Mouse (Mus musculus) gastrocnemius, postnatal 36 days (tissue): ENCODE data around the gene Gramd4. TPM values are rescaled to one million over a fixed set of nuclear protein-coding genes. Genes with fewer than 3 reads are reported as not detected.

Experiments
- DNase-seq, 2 experiments: peaks; one replicate each; pipeline ENCODE4 v3.0.0; 2022
- intact Hi-C: fragments of 180-260 bp; cut with DNase I; formaldehyde crosslinking; loops from one replicate; pipeline ENCODE4 v1.15.1; 2025
- long read RNA-seq, 2 experiments: library from polyadenylated mRNA; stranded (forward); transcript quantifications; one replicate each; pipeline ENCODE4 v2.0.0; 2021
- total RNA-seq, 2 experiments: library from RNA; stranded (reverse); gene quantifications; 2 replicates each; pipeline ENCODE4 v1.2.3; 2021

Gene Gramd4
- 1 to 10 TPM; 5.1 to 5.9 TPM for total RNA-seq
- long read RNA-seq, experiment 1, partial matches to known transcripts = 1 of 3 reads
- long read RNA-seq, experiment 1, other reads (novel, unspliced or antisense) = 2 of 3 reads
- long read RNA-seq, experiment 2, partial matches to known transcripts = 5 of 7 reads
- long read RNA-seq, experiment 2, other reads (novel, unspliced or antisense) = 2 of 7 reads

DNA sequence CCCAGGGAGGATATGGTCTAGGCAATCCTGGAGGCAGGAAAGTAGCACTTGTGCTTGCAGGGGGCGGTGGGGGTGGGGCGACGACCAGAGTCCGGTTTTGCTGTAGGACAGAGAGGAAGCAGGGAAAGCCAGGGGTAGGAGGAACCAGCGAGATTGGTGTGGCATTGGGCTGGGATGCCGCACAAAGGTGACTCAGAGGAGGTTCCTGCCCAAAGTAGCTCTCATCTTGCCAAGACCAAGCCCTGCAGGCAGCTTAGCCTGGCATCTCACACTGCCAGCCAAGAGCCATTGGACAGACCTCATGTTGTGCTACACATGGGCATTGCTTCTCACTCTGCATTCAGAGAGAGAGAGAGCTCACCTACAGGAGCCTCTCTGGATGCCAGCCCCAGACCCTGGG is at the start of gene Gramd4:
TSS of gene Gramd4 (plus strand) at position 283 of the 400 bp plus-strand sequence.
- DNase-seq = no peak
- intact Hi-C loops = no loop called here

DNA sequence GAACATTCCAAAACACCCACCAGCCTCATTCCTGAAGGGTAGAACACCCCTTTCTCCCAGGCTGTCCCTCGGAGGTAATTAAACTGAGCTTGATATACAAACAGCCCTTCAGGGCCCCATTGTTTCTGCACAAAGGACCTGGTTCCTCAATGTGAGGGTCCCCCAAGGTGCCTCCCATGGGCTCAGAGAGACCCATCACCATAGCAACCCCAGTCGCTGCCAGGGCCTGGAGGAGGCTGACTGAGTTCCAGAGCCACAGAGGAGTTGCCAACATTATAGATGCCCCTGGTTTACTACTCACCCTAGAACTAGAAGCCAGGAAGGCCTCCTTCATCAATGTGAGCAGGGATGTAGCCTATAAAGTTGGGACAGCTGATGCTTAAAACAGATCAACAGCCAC is 44.4 kb upstream of the Gramd4 start:
- no peak for DNase-seq
- intact Hi-C loops = no loop called here

DNA sequence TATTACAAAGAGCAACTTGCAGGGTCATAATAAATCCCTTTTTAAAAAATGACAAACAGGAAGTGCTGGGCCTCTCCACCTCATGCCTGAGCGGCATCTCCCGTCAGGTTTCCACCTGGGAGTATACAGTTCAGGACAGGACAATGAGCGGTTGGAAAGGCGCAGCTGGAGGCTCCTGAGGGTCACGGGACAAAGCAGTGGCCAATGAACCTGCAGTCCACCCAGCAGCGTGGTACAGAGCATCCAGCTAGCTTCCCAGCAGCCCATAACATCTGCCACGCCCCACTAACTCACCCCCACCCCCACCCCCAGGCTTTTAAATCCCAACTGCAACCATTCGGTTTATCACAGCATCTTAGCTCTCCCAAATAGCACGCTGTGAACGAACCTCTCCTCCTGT is 43.8 kb upstream of the Gramd4 start:
- DNase-seq = no peak
- intact Hi-C loops = no loop called here

DNA sequence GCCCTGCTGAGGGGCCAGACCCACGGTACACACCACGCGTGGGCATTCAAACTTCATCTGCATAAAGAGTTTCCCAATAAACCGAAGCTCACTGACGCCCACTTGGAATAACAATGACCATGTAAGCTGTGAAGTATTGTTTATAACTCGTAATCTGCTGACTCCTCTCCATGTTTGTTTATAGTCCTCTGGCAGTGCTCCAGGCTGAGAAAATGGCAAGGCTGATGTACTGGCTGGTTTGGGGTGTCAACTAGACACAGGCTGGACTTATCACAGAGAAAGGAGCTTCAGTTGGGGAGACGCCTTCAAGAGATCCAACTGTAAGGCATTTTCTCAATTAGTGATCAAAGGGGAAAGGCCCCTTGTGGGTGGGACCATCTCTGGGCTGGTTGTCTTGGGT is 42.5 kb upstream of the Gramd4 start:
- no peak for DNase-seq
- intact Hi-C loops = no loop called here

DNA sequence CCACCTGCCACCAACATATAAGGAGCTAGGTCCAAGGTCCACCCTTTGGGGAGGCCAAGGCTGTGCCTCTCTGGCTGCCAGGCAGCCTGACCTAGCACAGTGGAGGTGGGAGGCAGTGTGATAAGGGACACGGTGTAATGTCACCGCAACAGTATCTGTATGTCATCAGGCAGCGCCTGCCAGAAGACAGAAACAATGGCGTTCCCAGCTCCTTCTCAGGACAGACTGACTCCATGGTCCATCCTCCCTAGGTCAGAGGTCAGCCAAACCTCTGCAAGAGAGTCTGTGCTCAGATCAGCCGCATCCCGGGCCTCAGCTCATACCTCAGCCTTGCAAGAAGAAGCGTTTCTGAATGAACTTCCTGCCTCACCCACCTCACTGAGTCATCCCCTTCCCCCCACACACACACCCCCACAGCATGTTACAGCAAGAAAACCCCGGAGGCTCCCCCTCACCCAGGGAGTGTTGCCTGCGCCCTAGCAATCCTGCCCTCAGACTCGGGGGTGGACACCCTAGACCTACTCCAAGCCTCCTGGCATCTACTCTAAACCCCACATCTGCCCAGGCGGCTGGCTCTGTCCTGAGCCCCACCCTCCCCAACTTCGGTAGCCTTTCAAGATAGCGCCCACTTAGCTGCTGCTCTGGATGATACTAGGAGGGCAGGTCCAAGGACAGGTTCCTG is 41.5 kb upstream of the Gramd4 start:
- intact Hi-C loops = no loop called here
- no peak for DNase-seq

DNA sequence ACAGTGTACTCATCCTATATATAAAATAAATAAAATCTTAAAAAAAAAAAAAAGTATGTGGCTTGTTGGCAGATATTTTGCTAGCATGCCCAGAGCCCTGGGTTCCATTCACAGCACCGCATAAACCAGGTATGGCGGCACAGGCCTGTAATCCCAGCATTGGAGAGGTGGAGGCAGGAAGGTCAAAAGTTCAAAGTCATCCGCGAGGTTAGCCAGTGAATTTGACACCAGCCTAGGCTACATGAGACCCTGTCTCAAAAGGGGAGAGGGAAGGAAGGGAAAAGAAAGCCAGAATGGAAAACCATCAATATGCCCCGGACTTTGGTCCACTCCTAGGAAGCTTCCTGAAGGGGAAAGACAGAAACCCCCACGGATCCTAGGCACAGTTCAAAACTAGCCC is 40.2 kb upstream of the Gramd4 start:
- no peak for DNase-seq
- intact Hi-C loops = no loop called here

DNA sequence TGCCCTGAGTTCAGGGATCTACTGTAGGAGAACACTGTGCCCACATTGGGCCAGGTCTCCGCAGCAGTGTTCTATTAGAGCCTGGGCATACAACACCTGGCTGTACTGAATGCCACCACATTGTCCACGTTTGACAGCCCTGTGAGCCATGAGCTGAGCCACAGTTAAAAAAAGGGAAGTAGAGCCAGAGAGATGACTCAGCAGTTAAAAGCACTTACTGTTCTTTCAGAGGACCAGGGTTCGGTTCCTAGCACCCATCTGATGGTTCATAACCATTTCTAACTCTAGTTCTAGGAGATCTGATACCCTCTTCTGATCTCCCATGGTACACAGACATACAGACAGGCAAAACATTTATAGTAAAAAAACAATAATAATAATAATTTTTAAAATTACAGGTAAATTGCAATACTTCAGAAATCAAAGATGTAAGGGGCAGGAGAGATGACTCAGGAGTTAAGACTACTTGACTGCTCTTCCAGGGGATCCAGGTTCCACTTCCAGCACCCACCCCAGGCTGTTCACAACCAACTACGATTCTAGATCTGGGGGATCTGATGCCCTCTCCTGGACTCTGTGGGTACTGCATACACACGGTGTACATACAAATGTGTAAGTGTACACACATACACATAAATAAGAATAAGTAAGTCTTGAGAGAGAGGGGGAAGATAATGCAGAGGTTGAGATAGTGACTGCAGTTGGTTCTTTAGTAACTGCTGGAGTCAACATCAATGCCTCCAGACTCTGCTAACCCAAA is 38.6 kb upstream of the Gramd4 start:
- DNase-seq = no peak
- intact Hi-C loops = no loop called here

DNA sequence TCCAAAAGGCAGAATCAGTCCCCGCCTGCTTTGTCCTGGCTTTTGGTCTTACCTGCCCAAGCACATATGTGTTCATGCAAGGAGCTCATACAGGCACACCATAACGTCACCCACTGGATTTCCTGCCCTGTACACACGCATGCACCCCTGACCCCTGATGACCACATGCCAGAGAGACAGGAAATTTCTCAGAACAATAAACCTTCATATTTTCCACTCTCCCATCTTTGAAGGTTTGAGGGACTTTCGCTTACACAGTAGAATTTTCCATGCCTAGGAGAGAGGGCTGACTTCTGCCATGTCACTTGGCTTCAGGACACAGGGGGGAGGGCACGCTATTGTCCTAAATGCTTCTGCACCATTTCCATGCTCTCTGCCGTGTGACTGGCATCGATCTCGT is 37.5 kb upstream of the Gramd4 start:
- DNase-seq = no peak
- intact Hi-C loops = no loop called here

DNA sequence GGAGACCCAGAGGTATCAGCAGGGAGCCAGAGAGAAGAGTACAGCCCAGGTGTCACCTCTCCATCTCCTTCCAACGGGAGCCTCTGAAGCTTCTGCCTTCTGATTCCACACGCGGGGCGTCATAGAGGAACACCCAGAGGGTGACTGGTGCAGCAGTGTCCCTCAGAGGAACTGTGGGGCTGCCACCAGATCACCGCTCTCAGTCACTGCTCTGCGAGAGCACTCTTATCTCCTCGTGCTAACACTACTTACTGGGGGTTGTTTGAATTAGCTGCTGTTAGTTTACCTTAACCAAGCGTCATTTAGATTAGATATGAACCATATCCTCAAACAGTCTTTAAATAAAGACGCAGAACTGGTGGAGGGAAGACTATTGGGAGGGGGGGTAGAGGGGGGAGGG is 36.2 kb upstream of the Gramd4 start:
- intact Hi-C loops = no loop called here
- DNase-seq = no peak

DNA sequence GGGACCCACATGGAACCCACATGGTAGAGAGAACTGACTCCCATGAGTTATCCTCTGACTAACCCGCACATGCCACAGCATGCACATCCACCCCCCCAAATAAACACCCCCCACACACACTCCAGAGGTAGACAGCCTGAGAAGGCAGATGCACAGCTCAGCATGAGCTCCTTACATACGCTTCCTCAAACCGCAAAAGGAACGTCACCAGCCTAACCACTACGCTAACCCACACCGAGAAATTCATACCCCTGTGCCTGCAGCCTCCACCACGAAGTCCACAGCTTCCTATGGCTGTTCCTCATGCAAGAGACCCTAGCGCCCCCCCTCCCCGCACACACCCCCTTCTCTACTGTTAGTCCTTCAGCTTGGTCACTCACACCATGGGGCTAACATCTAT is 35.5 kb upstream of the Gramd4 start:
- intact Hi-C loops = no loop called here
- DNase-seq = no peak

DNA sequence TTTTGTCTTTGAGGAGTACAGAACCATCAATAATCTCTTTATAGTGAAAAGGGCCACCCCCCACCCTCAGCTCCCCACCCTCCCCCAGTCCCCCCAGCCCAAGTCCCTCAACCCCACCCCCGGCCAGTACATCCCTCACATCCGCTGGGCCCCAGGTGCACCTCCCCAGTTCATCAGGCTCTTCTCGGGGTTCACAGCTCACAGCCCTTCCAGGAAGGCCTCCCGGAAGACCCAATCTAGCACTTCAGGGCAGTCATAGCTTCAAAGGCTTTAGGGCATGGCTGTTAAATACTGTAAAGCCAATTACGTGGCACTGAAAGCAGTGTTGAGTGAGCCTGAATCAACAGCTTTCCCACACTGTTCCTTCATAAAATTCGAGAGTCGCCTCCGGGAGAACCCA is 29.6 kb upstream of the Gramd4 start:
- intact Hi-C loops = no loop called here
- DNase-seq = no peak

DNA sequence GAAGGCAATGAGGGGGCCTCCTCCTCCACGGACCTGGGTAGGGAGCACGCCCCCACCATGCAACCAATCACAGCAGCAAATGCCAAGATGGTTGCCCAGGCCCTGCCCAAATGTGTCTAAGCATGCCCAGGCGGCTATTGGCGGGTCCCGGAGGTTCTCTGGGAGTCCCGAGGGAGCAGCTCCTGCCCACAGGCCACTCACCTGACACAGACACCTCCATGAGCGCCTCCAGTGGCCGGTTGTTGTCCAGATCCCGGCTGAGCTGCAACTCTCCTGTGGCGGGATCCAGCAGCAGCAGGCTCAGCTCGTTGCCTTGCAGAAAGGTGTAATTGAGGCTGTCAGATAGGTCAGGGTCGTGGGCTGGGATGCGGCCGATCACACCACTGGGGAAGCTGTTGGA is 27.5 kb upstream of the Gramd4 start:
- intact Hi-C loops = no loop called here
- DNase-seq = no peak

DNA sequence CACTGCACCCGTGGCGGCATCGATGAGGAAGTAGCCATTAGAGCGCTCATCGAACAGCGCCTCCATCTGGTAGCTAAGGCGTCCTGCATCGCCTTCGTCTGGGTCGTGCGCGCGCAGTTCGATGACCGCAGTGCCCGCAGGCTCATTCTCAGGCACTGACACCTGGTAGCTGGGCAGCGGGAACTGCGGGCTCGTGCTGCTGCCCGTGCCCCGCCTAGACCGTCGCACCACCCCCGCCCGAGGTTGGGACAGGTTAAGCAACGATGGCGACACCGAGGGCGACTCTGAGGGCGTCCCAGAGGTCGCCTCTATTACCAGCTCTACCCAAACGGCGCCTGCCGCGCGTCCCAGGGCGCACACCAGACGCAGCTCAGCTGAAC is 24.7 kb upstream of the Gramd4 start:
- no peak for DNase-seq
- intact Hi-C loops = no loop called here

DNA sequence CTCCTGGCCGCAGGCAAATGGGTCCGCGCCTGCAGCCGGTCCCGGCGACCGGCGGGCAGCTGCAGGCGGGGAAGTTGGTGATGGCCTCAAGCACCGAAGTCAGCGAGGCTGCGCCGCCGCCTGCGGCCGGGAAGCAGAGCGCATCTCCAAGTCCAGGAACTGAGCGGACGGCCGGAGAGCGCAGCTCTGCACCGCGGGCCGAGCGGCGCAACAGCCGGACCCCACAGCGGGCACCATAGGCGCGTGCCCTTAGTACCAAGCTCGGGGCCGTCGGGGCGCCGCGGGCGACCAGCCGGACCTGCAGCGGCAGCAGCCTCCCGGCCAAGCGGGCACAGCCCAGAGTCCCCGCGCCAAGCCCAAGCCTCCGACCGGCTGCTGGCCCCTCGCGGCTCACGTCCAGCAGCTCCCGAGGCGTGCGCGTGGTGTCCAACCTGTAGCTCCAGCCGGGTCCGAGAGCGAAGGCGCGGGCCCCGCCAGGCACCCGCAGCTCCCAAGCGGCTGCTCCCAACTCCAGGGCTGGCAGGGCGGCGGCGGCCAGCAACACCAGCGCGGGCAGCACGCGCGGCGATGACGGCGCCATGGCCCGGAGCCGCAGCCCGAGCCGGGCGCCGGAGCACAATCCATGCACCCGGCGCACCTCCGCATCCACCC is 24.2 kb upstream of the Gramd4 start, which contains the start of gene Celsr1:
TSS of gene Celsr1 (minus strand) at position 587 of the 651 bp plus-strand sequence.
- intact Hi-C loops = no loop called here
- no peak for DNase-seq

DNA sequence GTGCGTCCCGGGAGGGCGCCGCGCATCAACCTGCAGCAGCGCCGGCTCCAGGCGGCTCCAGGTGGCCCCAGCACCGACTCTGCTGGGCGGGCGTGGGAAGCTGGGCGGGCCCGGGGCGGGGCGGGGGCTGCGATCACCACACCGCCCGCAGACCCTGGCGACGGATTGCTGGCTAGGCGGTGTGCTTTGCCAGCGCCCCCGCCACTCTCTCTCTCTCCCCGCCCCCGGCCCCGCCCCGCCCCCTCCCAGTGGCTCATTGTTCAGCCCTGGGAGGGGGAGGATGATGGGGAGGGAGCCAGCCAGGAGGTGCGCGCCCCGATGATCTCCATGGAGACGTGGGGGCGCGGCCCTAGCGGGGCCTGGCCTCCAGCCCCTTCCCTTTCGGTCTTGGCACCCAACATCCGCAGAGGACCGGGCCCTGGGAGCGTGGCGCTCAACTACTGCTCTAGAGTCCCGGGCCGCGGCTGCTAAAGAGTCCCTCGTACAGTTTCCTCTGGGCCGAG is 23.4 kb upstream of the Gramd4 start:
- intact Hi-C loops = no loop called here
- DNase-seq = no peak

DNA sequence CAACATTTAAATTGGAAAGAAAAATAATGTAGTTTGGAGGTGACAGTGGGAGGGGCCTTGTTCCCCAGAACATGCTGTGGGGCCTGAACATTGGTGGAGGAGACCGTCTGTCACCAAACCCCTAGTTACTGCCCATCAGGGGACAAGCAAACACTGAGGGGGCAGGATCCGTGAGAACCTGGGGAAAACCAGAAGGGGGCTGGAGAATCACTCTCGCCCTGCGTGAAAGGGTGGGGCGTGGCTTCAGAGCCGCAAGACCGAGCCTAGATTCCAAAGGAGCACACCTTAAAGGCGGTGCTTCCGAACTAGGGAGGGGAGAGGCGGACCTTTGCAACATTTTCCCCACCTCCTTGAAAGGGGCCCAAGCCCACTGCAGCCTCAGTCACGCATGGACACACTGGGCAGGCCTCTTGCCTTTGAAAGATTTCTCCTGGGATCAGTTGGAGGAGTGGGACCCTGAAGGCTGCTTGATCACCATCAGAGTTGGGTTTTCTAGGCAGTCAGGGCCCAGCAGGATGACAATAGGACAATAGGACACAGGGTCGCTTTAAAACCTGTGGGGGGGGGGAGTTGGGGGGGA is 22.6 kb upstream of the Gramd4 start:
- intact Hi-C loops = loop anchor here (5.0 kb wide), 1 partner anchor 318 kb away; no protein-coding TSS in a partner anchor
- DNase-seq = no peak

DNA sequence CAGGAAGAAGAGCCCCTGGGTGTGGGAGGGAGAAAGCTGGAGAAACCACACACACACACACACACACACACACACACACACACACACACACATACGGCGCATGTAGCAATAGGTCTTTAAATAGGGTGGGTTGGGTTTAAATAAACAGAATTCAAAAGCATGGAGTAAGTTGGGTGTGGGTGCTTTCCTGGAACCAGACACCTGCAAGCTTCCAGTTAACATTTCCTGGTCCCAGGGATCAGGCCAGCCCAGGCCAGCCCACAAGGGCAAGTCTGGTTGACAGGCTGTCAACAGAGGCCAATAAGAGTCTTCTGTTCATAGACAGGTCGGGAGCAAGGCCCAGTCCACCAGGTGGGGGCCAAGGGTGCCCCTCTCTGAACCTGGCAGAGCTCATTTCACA is 21.6 kb upstream of the Gramd4 start:
- DNase-seq = no peak
- intact Hi-C loops = loop anchor here (5.0 kb wide), 1 partner anchor 319 kb away; no protein-coding TSS in a partner anchor

DNA sequence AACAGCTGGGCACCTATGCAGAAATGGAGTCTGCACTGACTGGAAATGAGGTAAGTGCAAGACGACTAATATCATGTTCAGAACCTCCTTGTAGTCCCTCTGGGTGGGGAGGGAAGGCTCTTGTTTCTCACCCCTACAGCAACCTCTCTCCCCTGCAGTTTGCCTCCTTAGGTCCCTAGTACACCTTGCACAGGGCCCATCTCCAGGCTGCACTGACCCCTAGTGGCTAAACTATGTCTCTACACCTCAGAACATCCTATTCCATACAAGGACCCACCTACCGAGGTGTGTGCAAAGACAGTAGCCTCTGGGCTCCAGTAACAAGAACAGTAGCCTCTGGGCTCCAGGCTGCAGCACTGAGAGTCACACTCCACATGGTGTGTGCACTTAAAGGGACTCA is 18.7 kb upstream of the Gramd4 start:
- DNase-seq = peak in 1 of 2 experiments; percentile 25
- intact Hi-C loops = loop anchor here (1.0 to 5.0 kb wide), 2 partner anchors 143 to 322 kb away; no protein-coding TSS in a partner anchor

DNA sequence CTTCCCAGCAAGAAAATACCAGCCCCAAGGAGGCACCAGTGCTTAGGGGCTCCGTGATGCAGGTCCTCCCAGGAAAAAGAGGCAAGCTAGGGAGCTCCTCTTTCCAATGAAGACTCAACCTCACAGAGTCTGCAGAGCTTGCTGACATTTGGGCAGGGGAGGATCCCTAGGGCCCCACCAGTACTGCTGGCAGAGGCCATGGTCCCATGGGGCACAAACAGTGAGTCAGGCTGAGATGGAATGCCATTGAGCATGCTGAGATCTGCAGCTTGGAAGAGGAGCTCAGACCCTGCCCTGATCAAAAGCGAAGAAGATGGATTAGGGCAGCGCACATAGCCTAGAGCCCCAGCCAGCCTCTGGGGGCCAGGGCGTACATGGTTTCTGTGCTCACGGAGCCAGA is 16.1 kb upstream of the Gramd4 start:
- DNase-seq = no peak
- intact Hi-C loops = no loop called here

DNA sequence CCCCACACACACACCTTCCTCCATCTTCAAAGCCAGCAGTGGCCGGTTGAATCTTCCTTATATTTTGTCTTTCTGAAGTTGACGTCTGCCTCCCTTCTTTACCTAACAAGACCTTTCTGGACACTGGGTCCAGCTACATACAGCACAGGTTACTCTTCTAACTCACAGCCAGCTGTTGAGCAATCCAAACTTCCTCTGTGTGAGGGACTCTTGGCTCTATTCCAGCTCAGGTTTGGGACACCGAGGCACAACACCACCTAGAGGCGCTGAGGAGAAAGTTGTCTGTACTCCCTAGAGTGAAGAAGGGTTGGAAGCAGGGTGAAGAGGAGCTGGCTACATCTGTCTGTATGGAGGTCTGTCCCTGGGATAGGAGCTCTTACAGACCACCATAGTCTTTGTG is 15.1 kb upstream of the Gramd4 start:
- intact Hi-C loops = no loop called here
- DNase-seq = no peak

DNA sequence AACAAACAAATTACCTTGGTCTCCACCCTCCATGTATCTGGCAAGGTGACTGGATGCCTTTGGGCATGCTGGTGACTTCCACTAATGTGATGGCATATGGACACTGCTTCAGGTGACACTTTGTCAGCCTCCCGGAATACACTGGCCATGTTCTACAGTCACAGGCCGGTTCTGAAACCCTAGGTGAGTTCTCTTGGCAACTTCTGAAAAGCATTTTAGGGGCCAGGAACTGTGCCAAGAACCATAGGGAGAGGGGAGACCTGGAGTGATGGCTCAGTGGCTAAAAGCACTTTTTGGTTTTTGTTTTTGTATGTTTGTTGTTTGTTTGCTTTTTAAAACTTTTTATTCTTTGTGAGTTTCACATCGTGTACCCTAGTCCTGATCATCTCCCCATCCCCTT is 8.0 kb upstream of the Gramd4 start:
- intact Hi-C loops = no loop called here
- DNase-seq = no peak
